Mouse (Mus musculus) adrenal gland, postnatal 14 days (tissue): ENCODE measurements around the gene Suz12. TPM values are rescaled to one million over a fixed set of nuclear protein-coding genes. Genes with fewer than 3 reads are reported as not detected.
A peak's percentile ranks its signal among the peaks of the same experiment; 100 is the strongest.
"Not testable (repeated sequence)": the region's sequence is repeated elsewhere in the genome, so short reads cannot be mapped to it uniquely, and the experiment has no call there.

ENCODE experiments used
- DNase-seq: peaks from one replicate; pipeline ENCODE4 v3.0.0; 2021; ENCODE audit warnings: mixed read lengths
- long read RNA-seq, 2 experiments: library from polyadenylated mRNA; stranded (forward); transcript quantifications; one replicate each; pipeline ENCODE4 v2.0.0; 2021
- total RNA-seq: library from RNA; stranded (reverse); gene quantifications from 2 replicates; pipeline ENCODE4 v1.2.3, GENCODE M21; 2021

Gene Suz12
- 53.4 and 61.1 TPM in 2 replicates for total RNA-seq
- long read RNA-seq, experiment 1, full-length matches to known transcripts, result 21 of 27 reads
- long read RNA-seq, experiment 1, partial matches to known transcripts, result 2 of 27 reads
- long read RNA-seq, experiment 1, other reads (novel, unspliced or antisense), result 4 of 27 reads
- long read RNA-seq, experiment 2, full-length matches to known transcripts, result 11 of 15 reads
- long read RNA-seq, experiment 2, partial matches to known transcripts, result 1 of 15 reads
- long read RNA-seq, experiment 2, other reads (novel, unspliced or antisense), result 3 of 15 reads

- peak; percentile 98 for DNase-seq
Observed at GRCm38 (mm10) chr11:79992592-79993355, at the start of gene Suz12. Gene Suz12, plus strand, starts transcription at chr11:79993106.

GRCm38 (mm10) chr11:79943136-79943535 lies 49.8 kb upstream of the Suz12 start:
- no peak for DNase-seq

- DNase-seq, result no peak
Observed at GRCm38 (mm10) chr11:79943601-79944000, 49.3 kb upstream of the Suz12 start.

- no peak for DNase-seq
Observed at GRCm38 (mm10) chr11:79947265-79947664, 45.6 kb upstream of the Suz12 start.

- peak; percentile 14 for DNase-seq
Observed at GRCm38 (mm10) chr11:79961346-79962124, 31.4 kb upstream of the Suz12 start.

GRCm38 (mm10) chr11:79962125-79962876 lies 30.6 kb upstream of the Suz12 start, which contains the start of gene Utp6:
Gene Utp6, minus strand, starts transcription at chr11:79962390.
- peak; percentile 99 for DNase-seq

GRCm38 (mm10) chr11:79962877-79963183 lies 30.1 kb upstream of the Suz12 start:
- DNase-seq, result no peak

GRCm38 (mm10) chr11:79963212-79963974 lies 29.5 kb upstream of the Suz12 start:
- DNase-seq, result no peak

GRCm38 (mm10) chr11:79965896-79966295 lies 27.0 kb upstream of the Suz12 start:
- DNase-seq, result peak; percentile 73

- no peak for DNase-seq
Observed at GRCm38 (mm10) chr11:79967752-79968151, 25.2 kb upstream of the Suz12 start.

GRCm38 (mm10) chr11:79973133-79973532 lies 19.8 kb upstream of the Suz12 start:
- DNase-seq, result no peak

- peak; percentile 52 for DNase-seq
Observed at GRCm38 (mm10) chr11:79973626-79974476, 19.1 kb upstream of the Suz12 start.

- no peak for DNase-seq
Observed at GRCm38 (mm10) chr11:79975377-79975776, 17.5 kb upstream of the Suz12 start.

- no peak for DNase-seq
Observed at GRCm38 (mm10) chr11:79976222-79976621, 16.7 kb upstream of the Suz12 start.

GRCm38 (mm10) chr11:79976645-79977044 lies 16.3 kb upstream of the Suz12 start:
- not testable (repeated sequence) for DNase-seq

- not testable (repeated sequence) for DNase-seq
Observed at GRCm38 (mm10) chr11:79977061-79977460, 15.8 kb upstream of the Suz12 start.

GRCm38 (mm10) chr11:79977747-79978146 lies 15.2 kb upstream of the Suz12 start:
- DNase-seq, result not testable (repeated sequence)

GRCm38 (mm10) chr11:79986886-79987285 lies 6.0 kb upstream of the Suz12 start:
- no peak for DNase-seq

GRCm38 (mm10) chr11:79987896-79988295 lies 5.0 kb upstream of the Suz12 start:
- peak; percentile 50 for DNase-seq

- no peak for DNase-seq
Observed at GRCm38 (mm10) chr11:79990120-79990519, 2.8 kb upstream of the Suz12 start.
